Mouse (Mus musculus) neural tube, embryonic 14.5 days (tissue): ENCODE measurements at regions not wholly inside any gene's neighbourhood (a gene's known extent, or its start where the extent isn't known, plus 50 kb on each side); places are given as distances from the start of the nearest gene placed in this dataset.

Experiments used
- ATAC-seq: fragments of 200-750 bp; cut with Nextera tagmentation; 2 replicates; pipeline ENCODE4 v1.8.0; 2017; ENCODE audit warnings: low read depth, mild to moderate bottlenecking, moderate TSS enrichment, moderate library complexity
- H3K27ac ChIP-seq: fragments of 300-500 bp; sonication (generic); 2 replicates; pipeline ENCODE4 v1.5.1; 2014; ENCODE audit warnings: low read depth, mild to moderate bottlenecking, control low read depth, low read length, moderate library complexity, mixed read lengths
- H3K27me3 ChIP-seq: fragments of 300-500 bp; sonication (generic); 2 replicates; pipeline ENCODE4 v1.6.1; 2014; ENCODE audit warnings: low read length; ENCODE audit not compliant: control insufficient read depth, insufficient read depth
- H3K36me3 ChIP-seq: fragments of 300-500 bp; sonication (generic); 2 replicates; pipeline ENCODE4 v1.6.1; 2014; ENCODE audit warnings: low read length, mixed read lengths; ENCODE audit not compliant: control insufficient read depth, insufficient read depth
- H3K4me1 ChIP-seq: fragments of 300-500 bp; sonication (generic); 2 replicates; pipeline ENCODE4 v1.6.1; 2014; ENCODE audit warnings: low read length; ENCODE audit not compliant: control insufficient read depth, insufficient read depth
- H3K4me2 ChIP-seq: fragments of 300-500 bp; sonication (generic); 2 replicates; pipeline ENCODE4 v1.6.1; 2014; ENCODE audit warnings: mild to moderate bottlenecking, low read depth, low read length, control low read depth
- H3K4me3 ChIP-seq: fragments of 300-500 bp; sonication (generic); 2 replicates; pipeline ENCODE4 v1.5.1; 2014; ENCODE audit warnings: low read depth, low read length, control low read depth, mixed read lengths
- H3K9ac ChIP-seq: fragments of 300-500 bp; sonication (generic); replicated peaks from 2 replicates; pipeline ENCODE4 v1.6.1; 2014; ENCODE audit warnings: low read depth, mild to moderate bottlenecking, control low read depth, low read length, mixed read lengths
- H3K9me3 ChIP-seq: fragments of 300-500 bp; sonication (generic); 2 replicates; pipeline ENCODE4 v1.6.1; 2016; ENCODE audit warnings: low read length; ENCODE audit not compliant: control insufficient read depth
- WGBS: fragments of 180-500 bp; shearing (Covaris S2); extraction: QIAGEN DNeasy Blood & Tissue Kit; methylation state at CpG from one replicate; pipeline ENCODE4 v1.1.7; 2014; 5-methylcytosine and 5-hydroxymethylcytosine counted together

- Histone ChIP-seq H3K27ac (no peak overlapping the region), H3K4me1 (no peaks in the 10 kb centered on the region), H3K36me3 (no peaks in the 10 kb centered on the region), H3K4me3 (no peak overlapping the region), H3K27me3 (no peaks in the 10 kb centered on the region), H3K9ac (no peak overlapping the region), H3K9me3 (no peaks in the 10 kb centered on the region; the same call in 1 of the 2 replicates), H3K4me2 (no peak overlapping the region)
- no peak for ATAC-seq
- 61% methylated on average over 5 of the region's 5 CpGs for WGBS
Observed at GRCm38 (mm10) chr5:144652231-144652630, 106.5 kb downstream of the Nptx2 start.

- Histone ChIP-seq H3K9ac (no peak overlapping the region), H3K27ac (no peak overlapping the region), H3K36me3 (no peaks in the 10 kb centered on the region), H3K4me1 (no peaks in the 10 kb centered on the region), H3K27me3 (no peaks in the 10 kb centered on the region), H3K9me3 (no peaks in the 10 kb centered on the region), H3K4me3 (no peak overlapping the region), H3K4me2 (no peak overlapping the region)
- no peak for ATAC-seq
- 83% methylated on average over 3 of the region's 3 CpGs for WGBS
Observed at GRCm38 (mm10) chr5:144662031-144662430, 99.6 kb downstream of the Tmem130 start.

- no peak overlapping the region for H3K27ac ChIP-seq
- no peak overlapping the region for H3K9ac ChIP-seq
Observed at GRCm38 (mm10) chr5:144663981-144664380, 97.6 kb downstream of the Tmem130 start.

GRCm38 (mm10) chr5:144664571-144665295, 96.9 kb downstream of the Tmem130 start:
- WGBS: 90% methylated on average over 10 of the region's 10 CpGs
- Histone ChIP-seq H3K36me3 (no peaks in the 10 kb centered on the region), H3K4me1 (no peaks in the 10 kb centered on the region), H3K27me3 (no peaks in the 10 kb centered on the region), H3K9ac (no peak overlapping the region), H3K4me3 (no peak overlapping the region), H3K4me2 (no peak overlapping the region), H3K27ac (no peak overlapping the region), H3K9me3 (no peaks in the 10 kb centered on the region)
- no peak for ATAC-seq

More at GRCm38 (mm10) chr5:144663981-144664380, 97.6 kb downstream of the Tmem130 start:
- ATAC-seq: no peak
- no peak overlapping the region for H3K4me3 ChIP-seq
- H3K27me3 ChIP-seq: no peaks in the 10 kb centered on the region
- no peaks in the 10 kb centered on the region for H3K9me3 ChIP-seq
- WGBS: 89% methylated on average over 9 of the region's 9 CpGs
- no peak overlapping the region for H3K4me2 ChIP-seq
- no peaks in the 10 kb centered on the region for H3K4me1 ChIP-seq
- H3K36me3 ChIP-seq: no peaks in the 10 kb centered on the region

DNA sequence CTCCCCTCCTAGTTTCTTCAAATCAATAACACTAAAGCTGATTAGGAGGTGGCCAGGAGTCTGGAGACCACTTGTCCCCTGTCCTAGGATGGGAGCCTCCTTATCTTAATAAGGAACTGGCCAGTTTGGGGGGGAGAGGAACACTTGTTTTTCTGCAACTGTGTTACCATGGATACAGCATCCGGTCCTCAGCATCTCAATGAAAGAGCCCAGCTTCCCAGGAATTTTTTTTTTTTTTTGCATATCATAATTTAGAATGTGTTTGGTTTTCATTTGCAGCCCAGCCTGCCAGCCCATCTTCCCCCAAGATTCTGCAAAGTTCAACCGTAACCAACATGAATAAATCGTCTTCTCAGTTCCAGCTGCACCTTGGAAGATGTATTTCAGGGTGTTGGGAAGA, 93.6 kb downstream of the Tmem130 start:
- Histone ChIP-seq H3K4me3 (no peak overlapping the region), H3K36me3 (no peaks in the 10 kb centered on the region), H3K4me1 (no peaks in the 10 kb centered on the region), H3K9me3 (no peaks in the 10 kb centered on the region), H3K27me3 (no peaks in the 10 kb centered on the region), H3K27ac (no peak overlapping the region), H3K4me2 (no peak overlapping the region), H3K9ac (no peak overlapping the region)
- no peak for ATAC-seq
- 72% methylated on average over 3 of the region's 3 CpGs for WGBS

GRCm38 (mm10) chr5:144678815-144679750, 82.5 kb downstream of the Tmem130 start:
- 85% methylated on average over 13 of the region's 13 CpGs for WGBS
- ATAC-seq: no peak
- H3K27me3 ChIP-seq: no peaks in the 10 kb centered on the region
- H3K4me3 ChIP-seq: no peak overlapping the region
- H3K27ac ChIP-seq: no peak overlapping the region
- H3K36me3 ChIP-seq: no peaks in the 10 kb centered on the region
- H3K4me2 ChIP-seq: no peak overlapping the region
- no peak overlapping the region for H3K9ac ChIP-seq
- no peaks in the 10 kb centered on the region for H3K9me3 ChIP-seq
- H3K4me1 ChIP-seq: no peaks in the 10 kb centered on the region

- 88% methylated on average over 1 of the region's 1 CpGs for WGBS
- H3K36me3 ChIP-seq: no peaks in the 10 kb centered on the region
- no peaks in the 10 kb centered on the region for H3K9me3 ChIP-seq
- H3K4me1 ChIP-seq: 0 out of 2 replicates have a peak, but pooled peaks cover 8% of the 10 kb centered on the region
- no peak overlapping the region for H3K9ac ChIP-seq
- no peaks in the 10 kb centered on the region for H3K27me3 ChIP-seq
- H3K4me2 ChIP-seq: no peak overlapping the region
- ATAC-seq: no peak
- H3K27ac ChIP-seq: no peak overlapping the region
- no peak overlapping the region for H3K4me3 ChIP-seq
Observed at GRCm38 (mm10) chr5:144684184-144684583, 77.4 kb downstream of the Tmem130 start.
